Mouse (Mus musculus) limb, embryonic 10.5 days (tissue): ENCODE measurements around the gene Olfr543. TPM values are rescaled to one million over a fixed set of nuclear protein-coding genes. Genes with fewer than 3 reads are reported as not detected.

Experiments used
- DNase-seq: peaks from one replicate; pipeline ENCODE4 v3.0.0-alpha.2; 2017; ENCODE audit warnings: low spot score
- H3K27ac ChIP-seq: fragments of 300-500 bp; sonication (generic); 2 replicates; pipeline ENCODE4 v1.5.1; 2016; ENCODE audit warnings: mild to moderate bottlenecking
- H3K27me3 ChIP-seq: fragments of 300-500 bp; sonication (generic); 2 replicates; pipeline ENCODE4 v1.6.1; 2016; ENCODE audit warnings: low read depth, mild to moderate bottlenecking; ENCODE audit not compliant: poor library complexity, severe bottlenecking
- H3K36me3 ChIP-seq: fragments of 300-500 bp; sonication (generic); 2 replicates; pipeline ENCODE4 v1.6.1; 2016; ENCODE audit warnings: mild to moderate bottlenecking, moderate library complexity
- H3K4me1 ChIP-seq: fragments of 300-500 bp; sonication (generic); 2 replicates; pipeline ENCODE4 v1.6.1; 2016
- H3K4me3 ChIP-seq: fragments of 300-500 bp; sonication (generic); 2 replicates; pipeline ENCODE4 v1.5.1; 2016; ENCODE audit warnings: mild to moderate bottlenecking, moderate library complexity
- H3K9me3 ChIP-seq: fragments of 300-500 bp; sonication (generic); replicated peaks from 2 replicates; pipeline ENCODE4 v1.6.1; 2016; ENCODE audit warnings: mild to moderate bottlenecking
- WGBS: fragments of 180-500 bp; shearing (Covaris S2); methylation state at CpG from one replicate; pipeline ENCODE4 v1.1.7; 2016; 5-methylcytosine and 5-hydroxymethylcytosine counted together
- polyA plus RNA-seq: library from polyadenylated mRNA; unstranded; fragments of >200 nt; fragmentation: Nextera tagmentation; extraction: Ambion mirVana; gene quantifications from 2 replicates; pipeline ENCODE4 v1.2.1, GENCODE M21; 2016

Gene Olfr543
- polyA plus RNA-seq, 1 experiment from 2014 or later = 0.24 TPM

- no peak for DNase-seq
- Histone ChIP-seq H3K9me3 (no peaks in the 10 kb centered on the region), H3K36me3 (peaks cover 98% of the 10 kb centered on the region), H3K27me3 (no peaks in the 10 kb centered on the region), H3K4me3 (no peak overlapping the region), H3K4me1 (no peaks in the 10 kb centered on the region), H3K27ac (no peak overlapping the region)
- 92% methylated on average over 5 of the region's 5 CpGs for WGBS
Measured at GRCm38 (mm10) chr7:102458618-102459380, 22.7 kb downstream of the Olfr543 start.

- peaks cover 79% of the 10 kb centered on the region for H3K36me3 ChIP-seq
- WGBS = 95% methylated on average over 9 of the region's 9 CpGs
Measured at GRCm38 (mm10) chr7:102446438-102446837, 35.0 kb downstream of the Olfr543 start.

GRCm38 (mm10) chr7:102444301-102444700 lies 37.2 kb downstream of the Olfr543 start:
- 91% methylated on average over 2 of the region's 2 CpGs for WGBS
- peaks cover 57% of the 10 kb centered on the region for H3K36me3 ChIP-seq
- DNase-seq = no peak

More at GRCm38 (mm10) chr7:102446438-102446837, 35.0 kb downstream of the Olfr543 start:
- Histone ChIP-seq H3K9me3 (no peaks in the 10 kb centered on the region), H3K4me3 (no peak overlapping the region), H3K27me3 (no peaks in the 10 kb centered on the region), H3K4me1 (peaks cover 18% of the 10 kb centered on the region), H3K27ac (no peak overlapping the region)
- DNase-seq = no peak

GRCm38 (mm10) chr7:102442432-102442831 lies 39.0 kb downstream of the Olfr543 start:
- 4% methylated on average over 4 of the region's 4 CpGs for WGBS
- peaks cover 10% of the 10 kb centered on the region; the same call in 1 of the 2 replicates for H3K27me3 ChIP-seq
- H3K4me1 ChIP-seq = peaks cover 18% of the 10 kb centered on the region
- no peak for DNase-seq
- H3K27ac ChIP-seq = peak overlapping the region; percentile 98
- H3K36me3 ChIP-seq = peaks cover 39% of the 10 kb centered on the region
- H3K4me3 ChIP-seq = peak overlapping the region; percentile 90
- no peaks in the 10 kb centered on the region for H3K9me3 ChIP-seq

More at GRCm38 (mm10) chr7:102444301-102444700, 37.2 kb downstream of the Olfr543 start:
- Histone ChIP-seq H3K4me3 (no peak overlapping the region), H3K27me3 (peaks cover 4% of the 10 kb centered on the region; the same call in 1 of the 2 replicates), H3K9me3 (no peaks in the 10 kb centered on the region), H3K27ac (no peak overlapping the region), H3K4me1 (peaks cover 18% of the 10 kb centered on the region)

GRCm38 (mm10) chr7:102441657-102442391 lies 39.7 kb downstream of the Olfr543 start, which contains the start of gene Rrm1:
Rrm1 (plus strand) TSS chr7:102441695.
- whole genome bisulfite sequencing = under 1% methylated on average over 56 of the region's 56 CpGs
- H3K27ac ChIP-seq = peak within 1 kb of the TSS; percentile 98
- peaks cover 15% of the 10 kb centered on the region for H3K27me3 ChIP-seq
- H3K9me3 ChIP-seq = no peaks in the 10 kb centered on the region
- H3K36me3 ChIP-seq = peaks cover 33% of the 10 kb centered on the region
- peak; percentile 95 for DNase-seq
- peaks cover 18% of the 10 kb centered on the region for H3K4me1 ChIP-seq
- peak within 1 kb of the TSS; percentile 90 for H3K4me3 ChIP-seq

GRCm38 (mm10) chr7:102440822-102441656 lies 40.4 kb downstream of the Olfr543 start:
- Histone ChIP-seq H3K27me3 (peaks cover 21% of the 10 kb centered on the region), H3K27ac (peak overlapping the region; percentile 98), H3K4me3 (peak overlapping the region; percentile 90), H3K36me3 (peaks cover 25% of the 10 kb centered on the region), H3K9me3 (no peaks in the 10 kb centered on the region), H3K4me1 (peaks cover 18% of the 10 kb centered on the region)
- 57% methylated on average over 15 of the region's 15 CpGs for WGBS
- no peak for DNase-seq

- H3K4me3 ChIP-seq = no peak overlapping the region
- peaks cover 21% of the 10 kb centered on the region for H3K27me3 ChIP-seq
- no peaks in the 10 kb centered on the region for H3K36me3 ChIP-seq
- WGBS = 88% methylated on average over 2 of the region's 2 CpGs
- DNase-seq = no peak
- H3K27ac ChIP-seq = no peak overlapping the region
- no peaks in the 10 kb centered on the region for H3K9me3 ChIP-seq
- no peaks in the 10 kb centered on the region for H3K4me1 ChIP-seq
Measured at GRCm38 (mm10) chr7:102434344-102434743, 47.1 kb downstream of the Olfr543 start.

Other genes starting within 250 kb of the Olfr543 start
- 52.5 and 55.4 TPM in 2 replicates for gene Rhog, start 225.6 kb downstream of the Olfr543 start, polyA plus RNA-seq
- gene Stim1, start 213.9 kb downstream of the Olfr543 start, polyA plus RNA-seq = 10.7 and 14.5 TPM in 2 replicates
- gene Rrm1, start 40.0 kb downstream of the Olfr543 start, polyA plus RNA-seq = 269 and 280 TPM in 2 replicates
- gene Olfr544, start 6.6 kb upstream of the Olfr543 start, polyA plus RNA-seq = 0.06 and 0.10 TPM in 2 replicates
- 0.05 and 0.21 TPM in 2 replicates for gene Olfr545, start 17.9 kb upstream of the Olfr543 start, polyA plus RNA-seq
- not detected in 2 replicates for gene Olfr547, start 53.1 kb upstream of the Olfr543 start, polyA plus RNA-seq
- gene Olfr548-ps1, start 59.2 kb upstream of the Olfr543 start, polyA plus RNA-seq = not detected in 2 replicates
- not detected in 2 replicates for gene Olfr549, start 68.2 kb upstream of the Olfr543 start, polyA plus RNA-seq
- 0.39 and 0.48 TPM in 2 replicates for gene Trim21, start 83.8 kb upstream of the Olfr543 start, polyA plus RNA-seq
- gene Olfr550, start 89.8 kb upstream of the Olfr543 start, polyA plus RNA-seq = not detected in 2 replicates
- gene Olfr551, start 110.2 kb upstream of the Olfr543 start, polyA plus RNA-seq = not detected in 2 replicates
- gene Olfr552, start 116.1 kb upstream of the Olfr543 start, polyA plus RNA-seq = not detected in 2 replicates
- gene Olfr553, start 136.5 kb upstream of the Olfr543 start, polyA plus RNA-seq = not detected in 2 replicates
- gene Olfr554, start 156.8 kb upstream of the Olfr543 start, polyA plus RNA-seq = not detected in 2 replicates
- not detected in 2 replicates for gene Olfr555, start 177.1 kb upstream of the Olfr543 start, polyA plus RNA-seq
- gene Olfr556, start 183.2 kb upstream of the Olfr543 start, polyA plus RNA-seq = not detected in 2 replicates
- 7.8 and 13.0 TPM in 2 replicates for gene Trim68, start 205.6 kb upstream of the Olfr543 start, polyA plus RNA-seq
- gene Olfr557, start 214.2 kb upstream of the Olfr543 start, polyA plus RNA-seq = not detected in 2 replicates
- gene Olfr558, start 220.5 kb upstream of the Olfr543 start, polyA plus RNA-seq = not detected in 2 replicates
- not detected in 2 replicates for gene Olfr33, start 237.4 kb upstream of the Olfr543 start, polyA plus RNA-seq
- gene Olfr559, start 245.8 kb upstream of the Olfr543 start, polyA plus RNA-seq = not detected in 2 replicates